Mouse (Mus musculus) limb, embryonic 12.5 days (tissue): Measurements from ENCODE around the gene Stoml1. TPM values are rescaled to one million over a fixed set of nuclear protein-coding genes. Genes with fewer than 3 reads are reported as not detected.
"Not testable (repeated sequence)": the region's sequence is repeated elsewhere in the genome, so short reads cannot be mapped to it uniquely, and the experiment has no call there.

ENCODE experiments used
- ATAC-seq: fragments of 200-750 bp; cut with Nextera tagmentation; 2 replicates; pipeline ENCODE4 v1.8.0; 2017; ENCODE audit warnings: low read depth, moderate TSS enrichment; ENCODE audit not compliant: insufficient number of reproducible peaks, insufficient read depth, low FRiP score, low TSS enrichment
- H3K27ac ChIP-seq: fragments of 300-500 bp; sonication (generic); 2 replicates; pipeline ENCODE4 v1.5.1; 2016; ENCODE audit warnings: mild to moderate bottlenecking, moderate library complexity
- H3K27me3 ChIP-seq: fragments of 300-500 bp; sonication (generic); 2 replicates; pipeline ENCODE4 v1.6.1; 2016; ENCODE audit warnings: mild to moderate bottlenecking, moderate library complexity
- H3K36me3 ChIP-seq: fragments of 300-500 bp; sonication (generic); 2 replicates; pipeline ENCODE4 v1.6.1; 2016; ENCODE audit warnings: mild to moderate bottlenecking, moderate library complexity
- H3K4me1 ChIP-seq: fragments of 300-500 bp; sonication (generic); replicated peaks from 2 replicates; pipeline ENCODE4 v1.6.1; 2016
- H3K4me2 ChIP-seq: fragments of 300-500 bp; sonication (generic); 2 replicates; pipeline ENCODE4 v1.6.1; 2016; ENCODE audit warnings: mild to moderate bottlenecking, moderate library complexity
- H3K4me3 ChIP-seq: fragments of 300-500 bp; sonication (generic); replicated peaks from 2 replicates; pipeline ENCODE4 v1.5.1; 2016; ENCODE audit warnings: mild to moderate bottlenecking
- H3K9ac ChIP-seq: fragments of 300-500 bp; sonication (generic); replicated peaks from 2 replicates; pipeline ENCODE4 v1.6.1; 2016; ENCODE audit warnings: mild to moderate bottlenecking, moderate library complexity
- H3K9me3 ChIP-seq: fragments of 300-500 bp; sonication (generic); 2 replicates; pipeline ENCODE4 v1.6.1; 2016; ENCODE audit warnings: mild to moderate bottlenecking, moderate library complexity
- WGBS: fragments of 180-500 bp; shearing (Covaris S2); methylation state at CpG from one replicate; pipeline ENCODE4 v1.1.7; 2016; 5-methylcytosine and 5-hydroxymethylcytosine counted together
- polyA plus RNA-seq: library from polyadenylated mRNA; unstranded; fragments of >200 nt; fragmentation: Nextera tagmentation; extraction: Ambion mirVana; gene quantifications from 2 replicates; pipeline ENCODE4 v1.2.1, GENCODE M21; 2016

Stoml1 gene
- polyA plus RNA-seq, 1 experiment from 2014 or later: 33.6 TPM

GRCm38 (mm10) chr9:58243696-58244095, 9.3 kb upstream of the Stoml1 start:
- no peak overlapping the region for H3K27ac ChIP-seq
- no peaks in the 10 kb centered on the region for H3K27me3 ChIP-seq
- no peak overlapping the region for H3K4me3 ChIP-seq
- H3K9me3 ChIP-seq: no peaks in the 10 kb centered on the region
- WGBS: 89% methylated on average over 6 of the region's 6 CpGs
- no peak overlapping the region for H3K9ac ChIP-seq
- H3K4me1 ChIP-seq: peaks cover 52% of the 10 kb centered on the region
- H3K4me2 ChIP-seq: no peak overlapping the region
- no peak for ATAC-seq
- peaks cover 14% of the 10 kb centered on the region; the same call in 1 of the 2 replicates for H3K36me3 ChIP-seq

GRCm38 (mm10) chr9:58246083-58246591, 6.8 kb upstream of the Stoml1 start:
- H3K4me2 ChIP-seq: no peak overlapping the region

GRCm38 (mm10) chr9:58247064-58247759, 5.8 kb upstream of the Stoml1 start:
- Histone ChIP-seq H3K4me2 (peak overlapping the region; percentile 76), H3K4me3 (peak overlapping the region; percentile 28), H3K27me3 (no peaks in the 10 kb centered on the region), H3K4me1 (peaks cover 46% of the 10 kb centered on the region), H3K9me3 (no peaks in the 10 kb centered on the region), H3K36me3 (peaks cover 12% of the 10 kb centered on the region; the same call in 1 of the 2 replicates), H3K9ac (peak overlapping the region; percentile 57), H3K27ac (peak overlapping the region; percentile 71)
- WGBS: 11% methylated on average over 25 of the region's 25 CpGs
- peak; percentile 49; the same call in 1 of the 2 replicates for ATAC-seq

More at GRCm38 (mm10) chr9:58246083-58246591, 6.8 kb upstream of the Stoml1 start:
- H3K36me3 ChIP-seq: peaks cover 12% of the 10 kb centered on the region; the same call in 1 of the 2 replicates
- no peak overlapping the region for H3K4me3 ChIP-seq
- H3K9me3 ChIP-seq: no peaks in the 10 kb centered on the region
- no peak for ATAC-seq
- no peaks in the 10 kb centered on the region for H3K27me3 ChIP-seq
- no peak overlapping the region for H3K9ac ChIP-seq
- H3K27ac ChIP-seq: no peak overlapping the region
- WGBS: 58% methylated on average over 4 of the region's 4 CpGs
- peaks cover 56% of the 10 kb centered on the region for H3K4me1 ChIP-seq

- no peak for ATAC-seq
- peak overlapping the region; percentile 87 for H3K27ac ChIP-seq
- H3K27me3 ChIP-seq: no peaks in the 10 kb centered on the region
- H3K4me2 ChIP-seq: peak overlapping the region; percentile 76
- peak overlapping the region; percentile 70 for H3K9ac ChIP-seq
- 42% methylated on average over 7 of the region's 7 CpGs for WGBS
- no peaks in the 10 kb centered on the region for H3K9me3 ChIP-seq
- peaks cover 11% of the 10 kb centered on the region; the same call in 1 of the 2 replicates for H3K36me3 ChIP-seq
- peaks cover 35% of the 10 kb centered on the region for H3K4me1 ChIP-seq
- H3K4me3 ChIP-seq: peak overlapping the region; percentile 54
These were observed 4.1 kb upstream of the Stoml1 start for GRCm38 (mm10) chr9:58248746-58249413.

- Histone ChIP-seq H3K27me3 (no peaks in the 10 kb centered on the region), H3K27ac (peak within 1 kb of the TSS; percentile 87), H3K4me1 (peaks cover 35% of the 10 kb centered on the region), H3K36me3 (peaks cover 3% of the 10 kb centered on the region; the same call in 1 of the 2 replicates), H3K9ac (peak within 1 kb of the TSS; percentile 70), H3K4me2 (peak within 1 kb of the TSS; percentile 76), H3K4me3 (peak within 1 kb of the TSS; percentile 54), H3K9me3 (no peaks in the 10 kb centered on the region)
- WGBS: 1% methylated on average over 16 of the region's 16 CpGs
- 0 out of 2 replicates have a peak, but pooled peaks have one; percentile 40 for ATAC-seq
These were observed 3.3 kb upstream of the Stoml1 start, which contains the start of gene Pml for GRCm38 (mm10) chr9:58249592-58250192. Gene Pml, minus strand, starts transcription at chr9:58249786.

GRCm38 (mm10) chr9:58250322-58250721, 2.6 kb upstream of the Stoml1 start:
- no peaks in the 10 kb centered on the region for H3K27me3 ChIP-seq
- no peaks in the 10 kb centered on the region; the same call in 1 of the 2 replicates for H3K36me3 ChIP-seq
- no peaks in the 10 kb centered on the region for H3K9me3 ChIP-seq
- H3K9ac ChIP-seq: peak overlapping the region; percentile 70; the same call in 1 of the 2 replicates
- peaks cover 35% of the 10 kb centered on the region for H3K4me1 ChIP-seq
- no peak for ATAC-seq
- peak overlapping the region; percentile 76 for H3K4me2 ChIP-seq
- H3K4me3 ChIP-seq: peak overlapping the region; percentile 54; the same call in 1 of the 2 replicates
- peak overlapping the region; percentile 87 for H3K27ac ChIP-seq
- WGBS: 75% methylated on average over 8 of the region's 8 CpGs

GRCm38 (mm10) chr9:58250730-58251129, 2.2 kb upstream of the Stoml1 start:
- H3K27me3 ChIP-seq, H3K27ac ChIP-seq, H3K4me3 ChIP-seq, H3K4me2 ChIP-seq, H3K9me3 ChIP-seq, H3K36me3 ChIP-seq, H3K9ac ChIP-seq, ATAC-seq: not testable (repeated sequence)
- H3K4me1 ChIP-seq: peaks cover 35% of the 10 kb centered on the region
- WGBS: 90% methylated on average over 1 of the region's 1 CpGs

- WGBS: 76% methylated on average over 5 of the region's 5 CpGs
- Histone ChIP-seq H3K27ac (0 out of 2 replicates have a peak overlapping the region, but pooled peaks have one; percentile 18), H3K9ac (peak overlapping the region; percentile 72), H3K36me3 (peaks cover 20% of the 10 kb centered on the region), H3K4me2 (peak overlapping the region; percentile 82), H3K4me1 (peaks cover 12% of the 10 kb centered on the region), H3K4me3 (peak overlapping the region; percentile 67)
- H3K27me3 ChIP-seq, H3K9me3 ChIP-seq, ATAC-seq: not testable (repeated sequence)
These were observed 800 bp downstream of the Stoml1 start for GRCm38 (mm10) chr9:58253805-58254122.

- H3K4me1 ChIP-seq: peaks cover 7% of the 10 kb centered on the region
- no peaks in the 10 kb centered on the region for H3K9me3 ChIP-seq
- ATAC-seq: no peak
- peaks cover 31% of the 10 kb centered on the region for H3K36me3 ChIP-seq
- H3K4me3 ChIP-seq: no peak overlapping the region
- H3K4me2 ChIP-seq: no peak overlapping the region
- 45% methylated on average over 2 of the region's 2 CpGs for WGBS
- H3K27me3 ChIP-seq: no peaks in the 10 kb centered on the region
- no peak overlapping the region for H3K27ac ChIP-seq
- H3K9ac ChIP-seq: no peak overlapping the region
These were observed 2.1 kb downstream of the Stoml1 start for GRCm38 (mm10) chr9:58255105-58255504.

GRCm38 (mm10) chr9:58255704-58256685, 3.0 kb downstream of the Stoml1 start:
- Histone ChIP-seq H3K4me2 (no peak overlapping the region), H3K9ac (no peak overlapping the region), H3K36me3 (peaks cover 38% of the 10 kb centered on the region), H3K4me3 (no peak overlapping the region), H3K27ac (no peak overlapping the region), H3K27me3 (no peaks in the 10 kb centered on the region), H3K9me3 (no peaks in the 10 kb centered on the region), H3K4me1 (peaks cover 4% of the 10 kb centered on the region)
- ATAC-seq: no peak
- WGBS: 88% methylated on average over 10 of the region's 10 CpGs
